8 mouse cellular contexts compared by ENCODE assay signal in the genomic region with DNA sequence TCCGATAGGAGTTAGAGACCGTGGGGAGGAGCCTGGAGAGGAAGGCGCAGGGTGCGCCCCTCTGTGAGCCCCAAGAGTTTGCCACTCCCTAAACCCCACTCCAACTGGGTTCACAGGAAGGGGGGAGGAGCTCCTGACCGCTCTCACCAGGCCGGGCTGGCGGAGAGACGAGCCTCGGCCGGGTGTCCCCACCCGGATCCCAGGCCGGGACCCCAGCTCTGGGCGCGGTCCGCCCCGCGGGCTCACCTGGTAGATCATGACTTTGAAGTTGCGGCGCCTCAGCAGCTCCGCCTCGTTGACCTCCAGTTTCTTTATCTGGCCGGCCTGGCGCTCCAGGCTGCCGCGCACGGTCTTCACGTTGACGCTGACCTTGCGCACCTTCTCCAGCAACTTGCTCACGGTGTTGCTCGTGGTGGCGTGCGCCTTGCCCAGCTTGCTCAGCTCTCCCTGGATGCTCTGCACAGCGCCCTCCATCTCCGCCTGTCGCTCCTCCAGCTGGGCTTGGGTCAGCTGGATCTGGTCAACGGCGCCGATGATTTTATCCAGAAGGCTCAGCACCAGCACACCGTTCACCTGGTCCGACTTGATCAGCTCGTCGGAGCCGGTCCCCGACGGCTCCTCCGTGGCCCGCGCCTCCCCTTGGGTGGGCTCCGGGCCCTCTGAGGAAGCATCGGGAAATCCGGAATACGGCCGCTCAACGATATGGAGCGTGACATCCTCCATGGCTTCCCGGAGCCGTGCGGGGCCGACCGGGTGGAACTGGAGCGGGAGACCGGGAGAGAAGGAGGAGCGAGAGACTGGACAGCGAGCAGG. TPM values are rescaled to one million over a fixed set of nuclear protein-coding genes. Genes with fewer than 3 reads are reported as not detected.
DNase-seq lines count a peak whose midpoint lies in the region; TF ChIP-seq lines count a peak whose summit lies in the region.

No protein-coding gene starts in this region.

- peaks cover 18% of the 10 kb centered on the region for H3K4me1 ChIP-seq in forebrain, embryonic 10.5 days
- H3K4me1 ChIP-seq in megakaryocyte, embryonic 14.5 days = peaks cover 80% of the 10 kb centered on the region
- peaks cover 12% of the 10 kb centered on the region for H3K4me1 ChIP-seq in testis, adult 2 months (ENCODE audit: control insufficient read depth, insufficient read depth, low read length)

- no peak; the same call in 1 of the 2 replicates for TF ChIP-seq POLR2A in testis, adult 2 months (IDR thresholded peaks at IDR 0.05; ENCODE audit: control insufficient read depth, low read depth, low read length)

- no peaks in the 10 kb centered on the region for H3K36me3 ChIP-seq in forebrain, embryonic 10.5 days (replicated peaks)
- peaks cover 5% of the 10 kb centered on the region for H3K36me3 ChIP-seq in megakaryocyte, embryonic 14.5 days (replicated peaks; ENCODE audit: low read length)
- H3K36me3 ChIP-seq in testis, adult 2 months (ENCODE audit: control insufficient read depth, insufficient read depth, low read length) = no peaks in the 10 kb centered on the region

- WGBS in forebrain, embryonic 10.5 days = 2% methylated on average over 65 of the region's 65 CpGs

- intact Hi-C loops in heart, postnatal 10 days (cut with DNase I) = no loop called here

- peak overlapping the region; percentile 26; the same call in 1 of the 2 replicates for H3K27ac ChIP-seq in forebrain, embryonic 10.5 days
- peak overlapping the region; percentile 71 for H3K27ac ChIP-seq in testis, adult 2 months (ENCODE audit: control insufficient read depth, insufficient read depth, low read depth, low read length)

- no peak for TF ChIP-seq CTCF in testis, adult 2 months (IDR thresholded peaks at IDR 0.05; ENCODE audit: control insufficient read depth, insufficient read depth, insufficient replicate concordance, low read depth, low read length)

- peak; percentile 35 for DNase-seq in thymus, postnatal 4 days
- DNase-seq in thymus, adult 18-20 months = no peak
- DNase-seq in forebrain, embryonic 10.5 days (ENCODE audit: extremely low spot score, low spot score) = peak; percentile 46
- DNase-seq in heart, postnatal 10 days = peak; percentile 80 to 81
- peak; percentile 40 to 61 for DNase-seq in kidney, postnatal 36 days
- no peak for DNase-seq in left cerebral cortex, adult 9 months (ENCODE audit: low spot score in 2 of 2)

- H3K9me3 ChIP-seq in forebrain, embryonic 10.5 days = no peaks in the 10 kb centered on the region
- no peaks in the 10 kb centered on the region for H3K9me3 ChIP-seq in megakaryocyte, embryonic 14.5 days

- peak overlapping the region; percentile 47 for H3K4me3 ChIP-seq in forebrain, embryonic 10.5 days
- H3K4me3 ChIP-seq in megakaryocyte, embryonic 14.5 days (replicated peaks) = peak overlapping the region; percentile 99
- H3K4me3 ChIP-seq in testis, adult 2 months (ENCODE audit: control insufficient read depth, low read depth, low read length) = peak overlapping the region; percentile 87

- H3K27me3 ChIP-seq in forebrain, embryonic 10.5 days (ENCODE audit: poor library complexity, severe bottlenecking) = peaks cover 100% of the 10 kb centered on the region
- peaks cover 46% of the 10 kb centered on the region for H3K27me3 ChIP-seq in megakaryocyte, embryonic 14.5 days (replicated peaks)
- peaks cover 6% of the 10 kb centered on the region; the same call in 1 of the 2 replicates for H3K27me3 ChIP-seq in testis, adult 2 months (ENCODE audit: control insufficient read depth, insufficient read depth, low read length)

RNA-seq across cellular contexts. Expression of gene Cavin1, which starts 0.7 kb away (rescaled TPM):
- polyA plus RNA-seq in forebrain, embryonic 10.5 days (2016; fragmentation: Nextera tagmentation; extraction: Ambion mirVana) = 16.1 and 16.6 TPM in 2 replicates
- total RNA-seq in heart, postnatal 10 days (2021) = 100 to 1,000 TPM; 462 to 471 TPM
- 24.1 and 43.9 TPM in 2 replicates for polyA plus RNA-seq in megakaryocyte, embryonic 14.5 days (2012; ENCODE audit: insufficient read depth, low replicate concordance)
- polyA plus RNA-seq in testis, adult 2 months (2012; rRNA removed) = 5.1 and 6.1 TPM in 2 replicates

RNA-seq across cellular contexts. Expression of gene Stat3, which starts 30.6 kb away (rescaled TPM):
- 15.0 and 15.6 TPM in 2 replicates for polyA plus RNA-seq in forebrain, embryonic 10.5 days (2016; fragmentation: Nextera tagmentation; extraction: Ambion mirVana)
- 100 to 1,000 TPM; 110 to 117 TPM for total RNA-seq in heart, postnatal 10 days (2021)
- 63.3 and 82.6 TPM in 2 replicates for polyA plus RNA-seq in megakaryocyte, embryonic 14.5 days (2012; ENCODE audit: insufficient read depth, low replicate concordance)
- 25.0 and 30.2 TPM in 2 replicates for polyA plus RNA-seq in testis, adult 2 months (2012; rRNA removed)

RNA-seq across cellular contexts. Expression of gene Atp6v0a1, which starts 39.3 kb away (rescaled TPM):
- polyA plus RNA-seq in forebrain, embryonic 10.5 days (2016; fragmentation: Nextera tagmentation; extraction: Ambion mirVana) = 34.5 and 36.9 TPM in 2 replicates
- total RNA-seq in heart, postnatal 10 days (2021) = 10 to 100 TPM; 89.6 to 93.8 TPM
- polyA plus RNA-seq in megakaryocyte, embryonic 14.5 days (2012; ENCODE audit: insufficient read depth, low replicate concordance) = 90.5 and 153 TPM in 2 replicates
- 18.1 and 23.7 TPM in 2 replicates for polyA plus RNA-seq in testis, adult 2 months (2012; rRNA removed)

Comparison
In these comparisons a context has a peak if more than half of its experiments do, and no peak if none do; other contexts are left out.
1. DNase-seq: peak in thymus, postnatal 4 days (single experiment), forebrain, embryonic 10.5 days (single experiment), heart, postnatal 10 days (2 of 2) and kidney, postnatal 36 days (2 of 2); none in thymus, adult 18-20 months (0 of 2) and left cerebral cortex, adult 9 months (0 of 2).
2. H3K4me3 ChIP-seq: peak in every context shown above with its lines; median percentile 99 in megakaryocyte, embryonic 14.5 days; 87 in testis, adult 2 months; 47 in forebrain, embryonic 10.5 days.